Mouse (Mus musculus): ENCODE results near the gene Mapk8ip2. TPM values are rescaled to one million over a fixed set of nuclear protein-coding genes. Genes with fewer than 3 reads are reported as not detected.

The Mapk8ip2 gene
- polyA plus RNA-seq, 1 experiment, result not detected

DNA sequence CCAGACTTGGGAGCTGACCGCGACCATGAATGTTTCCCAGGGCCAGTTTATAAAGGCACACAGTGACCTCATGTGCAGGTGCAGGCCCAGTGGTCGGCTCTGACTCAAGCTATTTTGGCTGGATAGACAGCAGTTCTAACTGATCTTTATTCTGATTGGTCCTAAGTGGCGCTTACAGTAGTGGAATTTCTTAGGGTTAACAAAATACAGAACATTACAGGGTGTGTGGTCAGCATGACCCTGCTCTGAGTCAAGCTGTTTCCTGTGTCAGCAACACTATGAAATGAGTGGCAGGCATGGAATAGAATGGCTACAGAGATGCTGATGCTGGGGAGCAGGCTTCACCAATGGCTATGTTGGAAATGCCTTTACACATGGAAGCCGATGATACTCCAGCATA lies 17.8 kb upstream of the Mapk8ip2 start:
- H3K36me3 ChIP-seq (replicated peaks; ENCODE audit: low read length), result no peaks in the 10 kb centered on the region
- no peak overlapping the region for H3K4me3 ChIP-seq (replicated peaks)
- H3K9me3 ChIP-seq, result peaks cover 20% of the 10 kb centered on the region
- H3K4me1 ChIP-seq, result peaks cover 26% of the 10 kb centered on the region; the same call in 1 of the 2 replicates
- H3K27me3 ChIP-seq (replicated peaks), result peaks cover 14% of the 10 kb centered on the region
- TF ChIP-seq GATA1 (IDR thresholded peaks at IDR 0.05; ENCODE audit: borderline replicate concordance, low read length) (no peak), FLI1 (IDR thresholded peaks at IDR 0.05; ENCODE audit: low read length) (no peak)

- peaks cover 26% of the 10 kb centered on the region for H3K27me3 ChIP-seq (replicated peaks)
- no peaks in the 10 kb centered on the region for H3K36me3 ChIP-seq (replicated peaks; ENCODE audit: low read length)
- peaks cover 22% of the 10 kb centered on the region for H3K9me3 ChIP-seq
- H3K4me1 ChIP-seq, result no peaks in the 10 kb centered on the region
- H3K4me3 ChIP-seq (replicated peaks), result no peak overlapping the region
- no peak for TF ChIP-seq FLI1 (IDR thresholded peaks at IDR 0.05; ENCODE audit: low read length)
- TF ChIP-seq GATA1 (IDR thresholded peaks at IDR 0.05; ENCODE audit: borderline replicate concordance, low read length), result no peak
These were observed 11.1 kb upstream of the Mapk8ip2 start for GRCm38 (mm10) chr15:89442486-89443070.

- Histone ChIP-seq H3K36me3 (replicated peaks; ENCODE audit: low read length) (no peaks in the 10 kb centered on the region), H3K4me3 (replicated peaks) (peak overlapping the region; percentile 83), H3K27me3 (replicated peaks) (peaks cover 67% of the 10 kb centered on the region), H3K4me1 (peaks cover 13% of the 10 kb centered on the region), H3K9me3 (no peaks in the 10 kb centered on the region)
- TF ChIP-seq FLI1 (IDR thresholded peaks at IDR 0.05; ENCODE audit: low read length) (no peak), GATA1 (IDR thresholded peaks at IDR 0.05; ENCODE audit: borderline replicate concordance, low read length) (peak; percentile 53; the same call in 1 of the 3 replicates)
These were observed 528 bp upstream of the Mapk8ip2 start for GRCm38 (mm10) chr15:89452906-89453864.

GRCm38 (mm10) chr15:89454857-89455256 lies 1.1 kb downstream of the Mapk8ip2 start:
- Histone ChIP-seq H3K9me3 (no peaks in the 10 kb centered on the region), H3K4me1 (peaks cover 20% of the 10 kb centered on the region), H3K27me3 (replicated peaks) (peaks cover 77% of the 10 kb centered on the region), H3K4me3 (replicated peaks) (no peak overlapping the region), H3K36me3 (replicated peaks; ENCODE audit: low read length) (no peaks in the 10 kb centered on the region)
- TF ChIP-seq GATA1 (IDR thresholded peaks at IDR 0.05; ENCODE audit: borderline replicate concordance, low read length) (no peak), FLI1 (IDR thresholded peaks at IDR 0.05; ENCODE audit: low read length) (no peak)

DNA sequence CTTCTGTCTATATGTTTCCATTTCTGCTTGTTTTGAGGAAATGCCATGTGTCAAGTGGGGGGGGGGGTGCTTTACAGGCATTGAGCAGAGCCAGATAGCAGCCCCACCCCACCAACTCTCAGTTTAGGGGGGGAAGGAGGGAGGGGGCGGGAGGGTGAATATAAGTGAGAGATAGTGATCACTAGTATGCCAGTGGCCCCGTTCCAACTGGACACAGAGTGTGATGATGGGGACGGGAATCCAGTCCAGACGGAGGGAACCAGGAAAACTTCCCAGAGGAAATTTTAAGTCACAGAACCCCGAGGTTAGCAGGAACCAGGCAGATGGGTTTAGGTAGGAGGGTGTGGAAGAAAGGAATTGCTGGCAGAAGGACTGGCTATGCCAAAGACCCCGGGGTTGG lies 1.9 kb downstream of the Mapk8ip2 start:
- Histone ChIP-seq H3K27me3 (replicated peaks) (peaks cover 80% of the 10 kb centered on the region), H3K36me3 (replicated peaks; ENCODE audit: low read length) (no peaks in the 10 kb centered on the region), H3K9me3 (no peaks in the 10 kb centered on the region), H3K4me1 (peaks cover 20% of the 10 kb centered on the region), H3K4me3 (replicated peaks) (no peak overlapping the region)
- TF ChIP-seq FLI1 (IDR thresholded peaks at IDR 0.05; ENCODE audit: low read length) (no peak), GATA1 (IDR thresholded peaks at IDR 0.05; ENCODE audit: borderline replicate concordance, low read length) (no peak)

DNA sequence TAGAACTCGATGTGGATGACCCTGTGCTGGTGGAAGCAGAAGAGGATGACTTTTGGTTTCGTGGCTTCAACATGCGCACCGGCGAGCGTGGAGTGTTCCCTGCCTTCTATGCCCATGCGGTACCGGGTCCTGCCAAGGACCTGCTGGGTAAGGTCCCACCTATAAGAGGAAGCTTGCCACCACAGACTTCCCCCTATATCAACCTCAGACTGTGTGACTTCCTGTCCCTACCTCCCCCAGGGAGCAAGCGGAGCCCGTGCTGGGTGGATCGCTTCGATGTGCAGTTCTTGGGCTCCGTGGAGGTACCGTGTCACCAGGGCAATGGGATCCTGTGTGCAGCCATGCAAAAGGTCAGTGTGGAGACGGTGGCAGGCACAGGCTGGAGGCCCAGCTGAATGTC lies 5.2 kb downstream of the Mapk8ip2 start:
- TF ChIP-seq FLI1 (IDR thresholded peaks at IDR 0.05; ENCODE audit: low read length), result no peak
- TF ChIP-seq GATA1 (IDR thresholded peaks at IDR 0.05; ENCODE audit: borderline replicate concordance, low read length), result no peak
- no peaks in the 10 kb centered on the region for H3K9me3 ChIP-seq
- H3K4me1 ChIP-seq, result peaks cover 18% of the 10 kb centered on the region
- no peak overlapping the region for H3K4me3 ChIP-seq (replicated peaks)
- peaks cover 80% of the 10 kb centered on the region for H3K27me3 ChIP-seq (replicated peaks)
- no peaks in the 10 kb centered on the region for H3K36me3 ChIP-seq (replicated peaks; ENCODE audit: low read length)

- Histone ChIP-seq H3K27me3 (replicated peaks) (peaks cover 75% of the 10 kb centered on the region), H3K9me3 (no peaks in the 10 kb centered on the region), H3K36me3 (replicated peaks; ENCODE audit: low read length) (no peaks in the 10 kb centered on the region), H3K4me3 (replicated peaks) (no peak overlapping the region), H3K4me1 (peaks cover 12% of the 10 kb centered on the region)
- no peak for TF ChIP-seq GATA1 (IDR thresholded peaks at IDR 0.05; ENCODE audit: borderline replicate concordance, low read length)
- TF ChIP-seq FLI1 (IDR thresholded peaks at IDR 0.05; ENCODE audit: low read length), result no peak
These were observed 6.1 kb downstream of the Mapk8ip2 start for GRCm38 (mm10) chr15:89459821-89460220.

GRCm38 (mm10) chr15:89460298-89460697 lies 6.6 kb downstream of the Mapk8ip2 start:
- Histone ChIP-seq H3K27me3 (replicated peaks) (peaks cover 70% of the 10 kb centered on the region), H3K9me3 (no peaks in the 10 kb centered on the region), H3K4me1 (peaks cover 12% of the 10 kb centered on the region), H3K36me3 (replicated peaks; ENCODE audit: low read length) (no peaks in the 10 kb centered on the region), H3K4me3 (replicated peaks) (no peak overlapping the region)
- TF ChIP-seq FLI1 (IDR thresholded peaks at IDR 0.05; ENCODE audit: low read length), result no peak
- TF ChIP-seq GATA1 (IDR thresholded peaks at IDR 0.05; ENCODE audit: borderline replicate concordance, low read length), result no peak

DNA sequence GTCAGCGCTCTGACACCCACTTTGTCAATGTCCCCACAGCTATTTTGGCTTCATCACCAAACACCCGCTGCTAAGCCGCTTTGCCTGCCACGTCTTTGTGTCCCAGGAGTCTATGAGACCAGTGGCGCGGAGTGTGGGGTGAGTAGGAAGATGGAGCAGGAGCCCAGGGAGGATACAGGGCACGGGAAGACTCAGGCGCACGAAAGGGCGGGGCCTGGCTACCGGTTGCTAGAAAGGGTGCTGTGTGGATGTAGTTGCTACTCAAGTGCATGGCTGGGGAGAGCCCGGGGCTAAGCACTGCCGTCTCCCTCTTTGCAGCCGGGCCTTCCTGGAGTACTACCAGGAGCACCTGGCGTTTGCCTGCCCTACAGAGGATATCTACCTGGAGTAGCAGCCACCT lies 7.6 kb downstream of the Mapk8ip2 start:
- no peaks in the 10 kb centered on the region for H3K9me3 ChIP-seq
- no peaks in the 10 kb centered on the region for H3K36me3 ChIP-seq (replicated peaks; ENCODE audit: low read length)
- no peak for TF ChIP-seq FLI1 (IDR thresholded peaks at IDR 0.05; ENCODE audit: low read length)
- TF ChIP-seq GATA1 (IDR thresholded peaks at IDR 0.05; ENCODE audit: borderline replicate concordance, low read length), result no peak
- peaks cover 61% of the 10 kb centered on the region for H3K27me3 ChIP-seq (replicated peaks)
- H3K4me3 ChIP-seq (replicated peaks), result no peak overlapping the region
- peaks cover 12% of the 10 kb centered on the region for H3K4me1 ChIP-seq

DNA sequence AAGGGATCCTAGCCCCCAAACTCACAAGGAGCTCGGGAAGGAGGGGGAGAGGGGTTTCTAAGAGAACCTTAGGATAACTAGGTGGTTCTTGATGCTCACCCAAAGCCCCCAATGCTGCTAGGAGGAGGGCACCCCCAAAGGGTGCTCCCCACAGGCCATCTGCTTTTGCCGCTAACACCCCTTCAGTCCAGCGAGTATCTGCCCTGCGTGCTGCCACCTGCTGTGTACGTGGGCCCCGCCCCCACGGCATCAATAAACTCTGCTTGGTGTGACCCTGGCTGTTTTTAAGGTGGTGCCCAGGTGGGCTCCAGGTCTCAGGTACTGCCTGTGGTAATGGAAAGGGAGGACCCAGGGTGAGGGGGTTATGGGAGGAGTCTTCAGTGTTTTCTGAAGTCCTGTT lies 8.5 kb downstream of the Mapk8ip2 start:
- Histone ChIP-seq H3K36me3 (replicated peaks; ENCODE audit: low read length) (no peaks in the 10 kb centered on the region), H3K4me1 (peaks cover 12% of the 10 kb centered on the region), H3K9me3 (no peaks in the 10 kb centered on the region), H3K4me3 (replicated peaks) (no peak overlapping the region), H3K27me3 (replicated peaks) (peaks cover 53% of the 10 kb centered on the region)
- TF ChIP-seq GATA1 (IDR thresholded peaks at IDR 0.05; ENCODE audit: borderline replicate concordance, low read length), result no peak
- no peak for TF ChIP-seq FLI1 (IDR thresholded peaks at IDR 0.05; ENCODE audit: low read length)

Measured in megakaryocyte, embryonic 14.5 days (primary cell).